Mouse (Mus musculus) hindbrain, embryonic 13.5 days (tissue): ENCODE measurements around the gene Slc39a9. TPM values are rescaled to one million over a fixed set of nuclear protein-coding genes. Genes with fewer than 3 reads are reported as not detected.

Experiments
- ATAC-seq: fragments of 200-750 bp; cut with Nextera tagmentation; 2 replicates; pipeline ENCODE4 v1.8.0; 2017; ENCODE audit warnings: moderate TSS enrichment; ENCODE audit not compliant: low FRiP score
- H3K27ac ChIP-seq: fragments of 300-500 bp; sonication (generic); 2 replicates; pipeline ENCODE4 v1.5.1; 2015; ENCODE audit warnings: inconsistent platforms, mild to moderate bottlenecking, moderate library complexity
- H3K27me3 ChIP-seq: fragments of 300-500 bp; sonication (generic); 2 replicates; pipeline ENCODE4 v1.6.1; 2015; ENCODE audit warnings: mild to moderate bottlenecking, inconsistent platforms
- H3K36me3 ChIP-seq: fragments of 300-500 bp; sonication (generic); 2 replicates; pipeline ENCODE4 v1.6.1; 2015; ENCODE audit warnings: mild to moderate bottlenecking, inconsistent platforms
- H3K4me1 ChIP-seq: fragments of 300-500 bp; sonication (generic); replicated peaks from 2 replicates; pipeline ENCODE4 v1.6.1; 2015; ENCODE audit warnings: inconsistent platforms
- H3K4me2 ChIP-seq: fragments of 300-500 bp; sonication (generic); 2 replicates; pipeline ENCODE4 v1.6.1; 2015; ENCODE audit warnings: inconsistent platforms, mild to moderate bottlenecking, moderate library complexity
- H3K4me3 ChIP-seq: fragments of 300-500 bp; sonication (generic); 2 replicates; pipeline ENCODE4 v1.5.1; 2015; ENCODE audit warnings: mild to moderate bottlenecking, inconsistent platforms
- H3K9ac ChIP-seq: fragments of 300-500 bp; sonication (generic); 2 replicates; pipeline ENCODE4 v1.6.1; 2015; ENCODE audit warnings: mild to moderate bottlenecking, inconsistent platforms
- H3K9me3 ChIP-seq: fragments of 300-500 bp; sonication (generic); 2 replicates; pipeline ENCODE4 v1.6.1; 2016; ENCODE audit warnings: inconsistent platforms
- WGBS: fragments of 180-500 bp; shearing (Covaris S2); methylation state at CpG from one replicate; pipeline ENCODE4 v1.1.7; 2015; 5-methylcytosine and 5-hydroxymethylcytosine counted together
- polyA plus RNA-seq: library from polyadenylated mRNA; unstranded; fragments of >200 nt; fragmentation: Nextera tagmentation; extraction: Ambion mirVana; gene quantifications from 2 replicates; pipeline ENCODE4 v1.2.1, GENCODE M21; 2015

Gene Slc39a9
- polyA plus RNA-seq, 1 experiment from 2014 or later, result 23.6 TPM

GRCm38 (mm10) chr12:80609928-80610327 is 33.8 kb upstream of the Slc39a9 start:
- Histone ChIP-seq H3K27me3 (no peaks in the 10 kb centered on the region), H3K4me3 (no peak overlapping the region), H3K4me1 (no peaks in the 10 kb centered on the region), H3K27ac (no peak overlapping the region), H3K36me3 (peaks cover 6% of the 10 kb centered on the region; the same call in 1 of the 2 replicates), H3K4me2 (no peak overlapping the region), H3K9ac (no peak overlapping the region), H3K9me3 (no peaks in the 10 kb centered on the region)
- WGBS, result 76% methylated on average over 3 of the region's 3 CpGs
- no peak for ATAC-seq

GRCm38 (mm10) chr12:80612113-80612791 is 31.4 kb upstream of the Slc39a9 start:
- H3K36me3 ChIP-seq, result no peaks in the 10 kb centered on the region
- H3K4me3 ChIP-seq, result no peak overlapping the region
- peak overlapping the region; percentile 19 for H3K27ac ChIP-seq
- H3K9me3 ChIP-seq, result no peaks in the 10 kb centered on the region
- no peaks in the 10 kb centered on the region for H3K4me1 ChIP-seq
- no peaks in the 10 kb centered on the region for H3K27me3 ChIP-seq
- H3K9ac ChIP-seq, result no peak overlapping the region
- H3K4me2 ChIP-seq, result no peak overlapping the region
- peak; percentile 49; the same call in 1 of the 2 replicates for ATAC-seq
- WGBS, result 56% methylated on average over 9 of the region's 9 CpGs

GRCm38 (mm10) chr12:80615371-80616257 is 28.1 kb upstream of the Slc39a9 start:
- Histone ChIP-seq H3K9me3 (no peaks in the 10 kb centered on the region), H3K4me3 (no peak overlapping the region)

DNA sequence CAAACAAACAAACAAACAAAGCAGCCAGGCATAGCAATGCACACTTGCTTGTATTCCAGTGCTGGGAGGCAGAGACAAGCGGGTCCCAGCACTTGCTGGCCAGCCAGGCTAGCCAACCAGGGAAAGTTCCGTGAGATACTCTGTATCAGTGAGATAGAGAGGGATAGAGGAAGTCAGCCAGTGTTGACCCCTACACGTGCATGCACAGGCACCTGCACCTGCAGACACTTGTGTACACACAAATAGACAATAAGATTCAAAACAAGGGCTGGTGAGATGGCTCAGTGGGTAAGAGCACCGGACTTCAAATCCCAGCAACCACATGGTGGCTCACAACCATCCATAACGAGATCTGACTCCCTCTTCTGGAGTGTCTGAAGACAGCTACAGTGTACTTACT is 23.2 kb upstream of the Slc39a9 start:
- Histone ChIP-seq H3K36me3 (no peaks in the 10 kb centered on the region), H3K9ac (no peak overlapping the region), H3K4me2 (no peak overlapping the region), H3K27me3 (no peaks in the 10 kb centered on the region), H3K4me1 (no peaks in the 10 kb centered on the region), H3K9me3 (no peaks in the 10 kb centered on the region), H3K4me3 (no peak overlapping the region), H3K27ac (no peak overlapping the region)
- no peak for ATAC-seq
- 75% methylated on average over 5 of the region's 5 CpGs for WGBS

More at GRCm38 (mm10) chr12:80615371-80616257, 28.1 kb upstream of the Slc39a9 start:
- H3K27ac ChIP-seq, result no peak overlapping the region
- no peaks in the 10 kb centered on the region for H3K4me1 ChIP-seq
- H3K4me2 ChIP-seq, result no peak overlapping the region
- H3K27me3 ChIP-seq, result no peaks in the 10 kb centered on the region
- no peak overlapping the region for H3K9ac ChIP-seq
- H3K36me3 ChIP-seq, result no peaks in the 10 kb centered on the region
- ATAC-seq, result no peak
- WGBS, result 51% methylated on average over 7 of the region's 7 CpGs

GRCm38 (mm10) chr12:80631790-80632189 is 11.9 kb upstream of the Slc39a9 start:
- H3K9me3 ChIP-seq, result no peaks in the 10 kb centered on the region
- 87% methylated on average over 5 of the region's 5 CpGs for WGBS
- no peak overlapping the region for H3K4me3 ChIP-seq
- H3K4me1 ChIP-seq, result no peaks in the 10 kb centered on the region
- H3K27ac ChIP-seq, result no peak overlapping the region
- no peak overlapping the region for H3K4me2 ChIP-seq
- H3K36me3 ChIP-seq, result peaks cover 53% of the 10 kb centered on the region
- H3K27me3 ChIP-seq, result no peaks in the 10 kb centered on the region
- no peak for ATAC-seq
- H3K9ac ChIP-seq, result no peak overlapping the region

GRCm38 (mm10) chr12:80642725-80643692 is 674 bp upstream of the Slc39a9 start:
- peak overlapping the region; percentile 95 for H3K27ac ChIP-seq
- peak; percentile 74 for ATAC-seq
- peak overlapping the region; percentile 90 for H3K4me2 ChIP-seq
- peaks cover 38% of the 10 kb centered on the region for H3K36me3 ChIP-seq
- 2% methylated on average over 48 of the region's 48 CpGs for WGBS
- peak overlapping the region; percentile 98 for H3K9ac ChIP-seq
- H3K4me3 ChIP-seq, result peak overlapping the region; percentile 94
- H3K27me3 ChIP-seq, result no peaks in the 10 kb centered on the region
- H3K4me1 ChIP-seq, result peaks cover 49% of the 10 kb centered on the region
- H3K9me3 ChIP-seq, result no peaks in the 10 kb centered on the region

DNA sequence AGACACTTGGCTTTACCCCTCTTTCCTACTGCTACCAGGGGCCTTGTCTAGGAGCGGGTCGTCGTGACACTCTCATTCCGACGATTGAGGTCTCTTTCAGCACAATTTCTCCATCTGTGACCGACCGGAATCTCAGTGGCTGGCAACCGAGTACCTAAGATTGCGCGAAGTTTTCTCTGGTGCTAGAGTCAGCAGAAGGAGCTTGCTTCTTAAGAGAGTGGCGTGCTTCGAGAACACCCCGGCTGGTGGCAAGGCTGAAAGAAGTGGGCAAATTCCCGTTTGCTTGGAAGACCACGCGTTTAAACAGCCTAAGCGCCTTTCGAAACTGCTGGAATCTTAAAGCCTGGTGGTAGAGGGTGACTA is 804 bp downstream of the Slc39a9 start:
- peaks cover 58% of the 10 kb centered on the region for H3K4me1 ChIP-seq
- peak overlapping the region; percentile 8; the same call in 1 of the 2 replicates for H3K27ac ChIP-seq
- no peaks in the 10 kb centered on the region for H3K9me3 ChIP-seq
- H3K36me3 ChIP-seq, result peaks cover 34% of the 10 kb centered on the region
- no peaks in the 10 kb centered on the region for H3K27me3 ChIP-seq
- peak overlapping the region; percentile 98 for H3K9ac ChIP-seq
- no peak for ATAC-seq
- 9% methylated on average over 18 of the region's 18 CpGs for WGBS
- H3K4me2 ChIP-seq, result peak overlapping the region; percentile 93
- H3K4me3 ChIP-seq, result peak overlapping the region; percentile 94

- Histone ChIP-seq H3K4me1 (peaks cover 57% of the 10 kb centered on the region), H3K4me3 (peak overlapping the region; percentile 94; the same call in 1 of the 2 replicates), H3K4me2 (peak overlapping the region; percentile 93), H3K27me3 (no peaks in the 10 kb centered on the region), H3K36me3 (peaks cover 15% of the 10 kb centered on the region; the same call in 1 of the 2 replicates), H3K9me3 (no peaks in the 10 kb centered on the region), H3K27ac (no peak overlapping the region), H3K9ac (peak overlapping the region; percentile 98; the same call in 1 of the 2 replicates)
- 98% methylated on average over 3 of the region's 3 CpGs for WGBS
- no peak for ATAC-seq
Observed at GRCm38 (mm10) chr12:80646377-80646776, 2.7 kb downstream of the Slc39a9 start.

DNA sequence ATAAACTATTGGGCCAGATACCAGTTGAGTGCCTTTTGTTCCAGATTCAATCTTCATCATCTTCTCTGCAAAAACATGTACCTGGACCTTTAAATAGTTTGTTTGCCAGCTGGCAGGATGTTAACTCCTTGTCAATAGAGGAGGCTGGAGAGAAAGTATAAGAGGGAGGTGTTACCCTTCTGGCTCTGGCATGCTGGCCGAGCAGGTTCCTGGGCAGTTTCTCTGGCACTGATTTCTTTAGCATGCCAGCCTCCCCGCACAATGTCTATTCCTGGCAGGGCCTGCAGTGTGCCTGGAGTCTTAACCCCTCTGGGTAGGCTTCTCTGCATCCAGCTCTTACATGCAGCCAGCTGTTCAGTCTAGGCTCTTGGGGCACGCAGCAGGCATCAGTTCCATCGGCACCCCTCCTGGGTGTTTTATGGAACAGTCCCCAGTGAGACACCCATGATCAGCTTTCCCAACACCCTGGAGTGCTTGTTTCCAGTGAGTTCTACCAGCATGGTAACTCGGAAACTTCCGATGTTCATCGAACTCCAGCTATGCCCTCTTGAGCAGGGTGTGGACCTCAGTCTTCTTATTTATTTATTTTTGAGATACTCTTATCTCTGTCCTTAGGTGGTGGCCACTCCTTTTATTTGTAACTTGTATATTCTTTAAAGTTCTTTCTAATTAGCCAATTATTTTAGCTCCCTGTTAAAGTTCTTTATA is 10.4 kb downstream of the Slc39a9 start:
- no peaks in the 10 kb centered on the region for H3K27me3 ChIP-seq
- no peak overlapping the region for H3K9ac ChIP-seq
- H3K4me3 ChIP-seq, result no peak overlapping the region
- no peak overlapping the region for H3K27ac ChIP-seq
- WGBS, result 91% methylated on average over 7 of the region's 7 CpGs
- peaks cover 2% of the 10 kb centered on the region; the same call in 1 of the 2 replicates for H3K36me3 ChIP-seq
- no peaks in the 10 kb centered on the region for H3K9me3 ChIP-seq
- H3K4me1 ChIP-seq, result no peaks in the 10 kb centered on the region
- no peak for ATAC-seq
- H3K4me2 ChIP-seq, result no peak overlapping the region

GRCm38 (mm10) chr12:80654659-80655025 is 11.0 kb downstream of the Slc39a9 start:
- Histone ChIP-seq H3K27ac (no peak overlapping the region), H3K36me3 (no peaks in the 10 kb centered on the region), H3K4me1 (no peaks in the 10 kb centered on the region; the same call in 1 of the 2 replicates), H3K4me3 (no peak overlapping the region), H3K9me3 (no peaks in the 10 kb centered on the region), H3K27me3 (no peaks in the 10 kb centered on the region), H3K4me2 (no peak overlapping the region), H3K9ac (no peak overlapping the region)
- no peak for ATAC-seq
- WGBS, result 92% methylated on average over 3 of the region's 3 CpGs

DNA sequence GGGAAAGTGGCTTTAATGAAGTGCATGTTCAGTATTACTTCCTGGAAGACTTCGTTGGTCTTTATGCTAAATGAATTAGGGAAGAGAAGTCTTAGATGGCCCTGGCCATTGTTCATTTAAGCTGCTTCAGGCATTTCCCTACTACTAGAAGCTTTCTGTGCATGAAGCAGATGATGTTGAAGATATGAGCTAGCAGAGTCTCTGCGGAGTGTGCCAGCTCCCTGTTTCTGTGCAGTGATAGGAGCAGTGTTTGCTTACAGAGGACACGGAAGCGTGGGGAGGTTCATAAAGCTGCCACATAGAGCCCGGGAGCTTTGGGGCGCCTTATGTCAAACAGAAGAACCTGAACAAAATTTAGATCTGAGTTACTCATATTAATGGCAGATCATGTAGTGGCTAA is 15.0 kb downstream of the Slc39a9 start:
- no peak overlapping the region for H3K4me3 ChIP-seq
- WGBS, result 93% methylated on average over 6 of the region's 6 CpGs
- H3K4me2 ChIP-seq, result no peak overlapping the region
- H3K36me3 ChIP-seq, result peaks cover 16% of the 10 kb centered on the region
- no peaks in the 10 kb centered on the region for H3K27me3 ChIP-seq
- no peak for ATAC-seq
- no peaks in the 10 kb centered on the region; the same call in 1 of the 2 replicates for H3K4me1 ChIP-seq
- no peak overlapping the region for H3K9ac ChIP-seq
- no peaks in the 10 kb centered on the region for H3K9me3 ChIP-seq
- no peak overlapping the region for H3K27ac ChIP-seq
